Mouse (Mus musculus) neutrophil, adult 5-6 weeks (primary cell): ENCODE measurements around the gene Ubap2l. TPM values are rescaled to one million over a fixed set of nuclear protein-coding genes. Genes with fewer than 3 reads are reported as not detected.

Experiments used
- ATAC-seq: fragments of 151-379, 151-347 bp; 2 replicates; pipeline ENCODE4 v1.8.0; 2017; ENCODE audit warnings: mild to moderate bottlenecking, moderate TSS enrichment; ENCODE audit not compliant: insufficient number of reproducible peaks, poor library complexity, low FRiP score, severe bottlenecking; ENCODE audit errors: extremely low read depth
- total RNA-seq: library from RNA; stranded (forward); fragments of 200-1000 nt; gene quantifications from 2 replicates; pipeline ENCODE4 v1.2.3, GENCODE M21; 2017

The Ubap2l gene
- total RNA-seq, 1 experiment from 2014 or later: 235 TPM

GRCm38 (mm10) chr3:90072294-90072693, 19.9 kb upstream of the Ubap2l start, which contains the start of gene Tpm3:
Gene Tpm3, plus strand, starts transcription at chr3:90072649.
- no peak for ATAC-seq

GRCm38 (mm10) chr3:90069688-90070087, 17.3 kb upstream of the Ubap2l start:
- ATAC-seq: no peak

- no peak for ATAC-seq
These were observed 15.4 kb upstream of the Ubap2l start for GRCm38 (mm10) chr3:90067851-90068250.

- ATAC-seq: peak; percentile 62; the same call in 1 of the 2 replicates
These were observed 13.1 kb upstream of the Ubap2l start for GRCm38 (mm10) chr3:90065553-90065952.

GRCm38 (mm10) chr3:90064383-90064782, 12.0 kb upstream of the Ubap2l start:
- ATAC-seq: no peak

- no peak for ATAC-seq
These were observed 10.1 kb upstream of the Ubap2l start for GRCm38 (mm10) chr3:90062539-90062938.

GRCm38 (mm10) chr3:90061549-90061948, 9.1 kb upstream of the Ubap2l start:
- no peak for ATAC-seq

GRCm38 (mm10) chr3:90051441-90052350, 732 bp downstream of the Ubap2l start, which contains the start of gene 4933434E20Rik:
Gene 4933434E20Rik, plus strand, starts transcription at chr3:90051636.
- ATAC-seq: peak; percentile 18

GRCm38 (mm10) chr3:90049691-90050090, 2.7 kb downstream of the Ubap2l start:
- no peak for ATAC-seq

GRCm38 (mm10) chr3:90036263-90036662, 16.2 kb downstream of the Ubap2l start:
- ATAC-seq: no peak

GRCm38 (mm10) chr3:90034653-90035052, 17.8 kb downstream of the Ubap2l start:
- ATAC-seq: no peak

GRCm38 (mm10) chr3:90016626-90017025, 35.8 kb downstream of the Ubap2l start:
- no peak for ATAC-seq

- no peak for ATAC-seq
These were observed 42.1 kb downstream of the Ubap2l start for GRCm38 (mm10) chr3:90010291-90010690.

GRCm38 (mm10) chr3:90004091-90004796, 48.2 kb downstream of the Ubap2l start:
- ATAC-seq: no peak

GRCm38 (mm10) chr3:89999830-90000229, 52.6 kb downstream of the Ubap2l start:
- ATAC-seq: no peak

GRCm38 (mm10) chr3:89999090-89999489, 53.3 kb downstream of the Ubap2l start:
- ATAC-seq: no peak

- peak; percentile 99 for ATAC-seq
These were observed 53.8 kb downstream of the Ubap2l start, which contains the start of gene Hax1 for GRCm38 (mm10) chr3:89998612-89999054. Gene Hax1, minus strand, starts transcription at chr3:89998780.

GRCm38 (mm10) chr3:89997791-89998495, 54.5 kb downstream of the Ubap2l start:
- ATAC-seq: no peak
